Mouse (Mus musculus) kidney, embryonic 14.5 days (tissue): ENCODE results near the gene Hal. TPM values are rescaled to one million over a fixed set of nuclear protein-coding genes. Genes with fewer than 3 reads are reported as not detected.

Experiments
- ATAC-seq: fragments of 200-750 bp; cut with Nextera tagmentation; 2 replicates; pipeline ENCODE4 v1.8.0; 2017; ENCODE audit warnings: moderate number of reproducible peaks, mild to moderate bottlenecking, moderate TSS enrichment, moderate library complexity; ENCODE audit not compliant: low FRiP score, low TSS enrichment
- H3K27ac ChIP-seq: fragments of 300-500 bp; sonication (generic); 2 replicates; pipeline ENCODE4 v1.5.1; 2014; ENCODE audit warnings: low read depth, mild to moderate bottlenecking, low read length, moderate library complexity, mixed read lengths
- H3K27me3 ChIP-seq: fragments of 300-500 bp; sonication (generic); 2 replicates; pipeline ENCODE4 v1.6.1; 2014; ENCODE audit warnings: mild to moderate bottlenecking, low read length; ENCODE audit not compliant: control insufficient read depth, insufficient read depth
- H3K36me3 ChIP-seq: fragments of 300-500 bp; sonication (generic); 2 replicates; pipeline ENCODE4 v1.6.1; 2014; ENCODE audit warnings: low read length, mixed read lengths; ENCODE audit not compliant: control insufficient read depth, insufficient read depth
- H3K4me1 ChIP-seq: fragments of 300-500 bp; sonication (generic); 2 replicates; pipeline ENCODE4 v1.6.1; 2014; ENCODE audit warnings: low read length, mixed read lengths; ENCODE audit not compliant: control insufficient read depth, insufficient read depth
- H3K4me2 ChIP-seq: fragments of 300-500 bp; sonication (generic); replicated peaks from 2 replicates; pipeline ENCODE4 v1.6.1; 2014; ENCODE audit warnings: low read depth, mild to moderate bottlenecking, low read length
- H3K4me3 ChIP-seq: fragments of 300-500 bp; sonication (generic); 2 replicates; pipeline ENCODE4 v1.5.1; 2014; ENCODE audit warnings: mild to moderate bottlenecking, low read length
- H3K9ac ChIP-seq: fragments of 300-500 bp; sonication (generic); 2 replicates; pipeline ENCODE4 v1.6.1; 2014; ENCODE audit warnings: low read depth, mild to moderate bottlenecking, low read length, moderate library complexity
- H3K9me3 ChIP-seq: fragments of 300-500 bp; sonication (generic); 2 replicates; pipeline ENCODE4 v1.6.1; 2016; ENCODE audit warnings: low read length; ENCODE audit not compliant: control insufficient read depth
- WGBS: fragments of 180-500 bp; shearing (Covaris S2); extraction: QIAGEN DNeasy Blood & Tissue Kit; methylation state at CpG from one replicate; pipeline ENCODE4 v1.1.7; 2014; 5-methylcytosine and 5-hydroxymethylcytosine counted together
- polyA plus RNA-seq: library from polyadenylated mRNA; unstranded; fragments of >200 nt; fragmentation: Nextera tagmentation; extraction: Ambion mirVana; gene quantifications from 2 replicates; pipeline ENCODE4 v1.2.1, GENCODE M21; 2014

The Hal gene
- polyA plus RNA-seq, 1 experiment from 2014 or later, result not detected

- no peaks in the 10 kb centered on the region for H3K36me3 ChIP-seq
- 70% methylated on average over 10 of the region's 10 CpGs for WGBS
- no peaks in the 10 kb centered on the region for H3K27me3 ChIP-seq
- no peak overlapping the region for H3K27ac ChIP-seq
- H3K4me3 ChIP-seq, result no peak overlapping the region
- H3K4me1 ChIP-seq, result 0 out of 2 replicates have a peak, but pooled peaks cover 3% of the 10 kb centered on the region
- ATAC-seq, result no peak
- no peak overlapping the region; the same call in 1 of the 2 replicates for H3K4me2 ChIP-seq
- no peak overlapping the region for H3K9ac ChIP-seq
- H3K9me3 ChIP-seq, result no peaks in the 10 kb centered on the region
These were observed 12.8 kb downstream of the Hal start for GRCm38 (mm10) chr10:93501346-93501745.

GRCm38 (mm10) chr10:93508383-93508970, 19.9 kb downstream of the Hal start:
- H3K9me3 ChIP-seq, result no peaks in the 10 kb centered on the region

GRCm38 (mm10) chr10:93509532-93510153, 21.1 kb downstream of the Hal start:
- ATAC-seq, result no peak
- 81% methylated on average over 15 of the region's 15 CpGs for WGBS
- no peak overlapping the region for H3K9ac ChIP-seq
- H3K9me3 ChIP-seq, result no peaks in the 10 kb centered on the region
- no peak overlapping the region for H3K4me2 ChIP-seq
- no peaks in the 10 kb centered on the region for H3K4me1 ChIP-seq
- no peak overlapping the region for H3K27ac ChIP-seq
- no peak overlapping the region for H3K4me3 ChIP-seq
- no peaks in the 10 kb centered on the region for H3K36me3 ChIP-seq
- no peaks in the 10 kb centered on the region for H3K27me3 ChIP-seq

More at GRCm38 (mm10) chr10:93508383-93508970, 19.9 kb downstream of the Hal start:
- H3K4me2 ChIP-seq, result no peak overlapping the region
- no peak overlapping the region for H3K27ac ChIP-seq
- H3K4me3 ChIP-seq, result no peak overlapping the region
- no peaks in the 10 kb centered on the region for H3K36me3 ChIP-seq
- ATAC-seq, result no peak
- 79% methylated on average over 7 of the region's 7 CpGs for WGBS
- no peak overlapping the region for H3K9ac ChIP-seq
- no peaks in the 10 kb centered on the region for H3K27me3 ChIP-seq
- no peaks in the 10 kb centered on the region for H3K4me1 ChIP-seq

GRCm38 (mm10) chr10:93515419-93515818, 26.9 kb downstream of the Hal start:
- Histone ChIP-seq H3K27me3 (no peaks in the 10 kb centered on the region), H3K4me3 (no peak overlapping the region), H3K9ac (no peak overlapping the region), H3K4me1 (no peaks in the 10 kb centered on the region), H3K9me3 (no peaks in the 10 kb centered on the region), H3K27ac (no peak overlapping the region), H3K4me2 (no peak overlapping the region), H3K36me3 (no peaks in the 10 kb centered on the region)
- no peak for ATAC-seq
- WGBS, result 30% methylated on average over 1 of the region's 1 CpGs

- Histone ChIP-seq H3K9me3 (no peaks in the 10 kb centered on the region), H3K9ac (no peak overlapping the region), H3K27ac (no peak overlapping the region), H3K4me2 (no peak overlapping the region), H3K4me1 (no peaks in the 10 kb centered on the region), H3K27me3 (no peaks in the 10 kb centered on the region), H3K36me3 (no peaks in the 10 kb centered on the region), H3K4me3 (no peak overlapping the region)
- ATAC-seq, result no peak
- WGBS, result 84% methylated on average over 12 of the region's 12 CpGs
These were observed 27.4 kb downstream of the Hal start for GRCm38 (mm10) chr10:93515927-93516326.

GRCm38 (mm10) chr10:93517754-93518153, 29.2 kb downstream of the Hal start:
- Histone ChIP-seq H3K36me3 (no peaks in the 10 kb centered on the region), H3K9ac (no peak overlapping the region), H3K27me3 (no peaks in the 10 kb centered on the region), H3K27ac (no peak overlapping the region), H3K4me3 (no peak overlapping the region), H3K9me3 (no peaks in the 10 kb centered on the region), H3K4me2 (no peak overlapping the region), H3K4me1 (no peaks in the 10 kb centered on the region)
- 58% methylated on average over 4 of the region's 4 CpGs for WGBS
- no peak for ATAC-seq

- H3K9ac ChIP-seq, result no peak overlapping the region
- no peaks in the 10 kb centered on the region for H3K4me1 ChIP-seq
- WGBS, result 84% methylated on average over 4 of the region's 4 CpGs
- H3K4me3 ChIP-seq, result no peak overlapping the region
- H3K36me3 ChIP-seq, result no peaks in the 10 kb centered on the region
- H3K27ac ChIP-seq, result no peak overlapping the region
- no peak for ATAC-seq
- no peak overlapping the region for H3K4me2 ChIP-seq
- H3K27me3 ChIP-seq, result no peaks in the 10 kb centered on the region
- H3K9me3 ChIP-seq, result no peaks in the 10 kb centered on the region
These were observed 29.6 kb downstream of the Hal start for GRCm38 (mm10) chr10:93518186-93518585.

- no peak overlapping the region for H3K9ac ChIP-seq
- no peak overlapping the region for H3K27ac ChIP-seq
- ATAC-seq, result no peak
- 82% methylated on average over 2 of the region's 2 CpGs for WGBS
- H3K27me3 ChIP-seq, result no peaks in the 10 kb centered on the region
- H3K4me1 ChIP-seq, result no peaks in the 10 kb centered on the region
- no peaks in the 10 kb centered on the region for H3K9me3 ChIP-seq
- no peak overlapping the region for H3K4me3 ChIP-seq
- H3K4me2 ChIP-seq, result no peak overlapping the region
- H3K36me3 ChIP-seq, result no peaks in the 10 kb centered on the region
These were observed 30.1 kb downstream of the Hal start for GRCm38 (mm10) chr10:93518620-93519019.

GRCm38 (mm10) chr10:93519159-93519558, 30.6 kb downstream of the Hal start:
- 93% methylated on average over 8 of the region's 8 CpGs for WGBS
- Histone ChIP-seq H3K4me3 (no peak overlapping the region), H3K4me2 (no peak overlapping the region), H3K4me1 (no peaks in the 10 kb centered on the region), H3K9me3 (no peaks in the 10 kb centered on the region), H3K9ac (no peak overlapping the region), H3K27me3 (no peaks in the 10 kb centered on the region), H3K27ac (no peak overlapping the region), H3K36me3 (no peaks in the 10 kb centered on the region)
- ATAC-seq, result no peak
